Mouse (Mus musculus) small intestine, adult 10 weeks (tissue): ENCODE measurements around the gene Myh13. TPM values are rescaled to one million over a fixed set of nuclear protein-coding genes. Genes with fewer than 3 reads are reported as not detected.

Experiments
- polyA plus RNA-seq: library from polyadenylated mRNA; stranded (reverse); fragments of 350-450 nt; fragmentation: Illumina TruSeq; extraction: RNeasy Lipid Tissue Mini Kit (QIAGEN cat#74804); gene quantifications from one replicate; pipeline ENCODE4 v1.2.3, GENCODE M21; 2014; ENCODE audit warnings: low replicate concordance

Myh13 gene
- not detected for polyA plus RNA-seq

GRCm38 (mm10) chr11:67321358-67321757 lies at the start of gene Myh13:
Gene Myh13, plus strand, starts transcription at chr11:67321658.

DNA sequence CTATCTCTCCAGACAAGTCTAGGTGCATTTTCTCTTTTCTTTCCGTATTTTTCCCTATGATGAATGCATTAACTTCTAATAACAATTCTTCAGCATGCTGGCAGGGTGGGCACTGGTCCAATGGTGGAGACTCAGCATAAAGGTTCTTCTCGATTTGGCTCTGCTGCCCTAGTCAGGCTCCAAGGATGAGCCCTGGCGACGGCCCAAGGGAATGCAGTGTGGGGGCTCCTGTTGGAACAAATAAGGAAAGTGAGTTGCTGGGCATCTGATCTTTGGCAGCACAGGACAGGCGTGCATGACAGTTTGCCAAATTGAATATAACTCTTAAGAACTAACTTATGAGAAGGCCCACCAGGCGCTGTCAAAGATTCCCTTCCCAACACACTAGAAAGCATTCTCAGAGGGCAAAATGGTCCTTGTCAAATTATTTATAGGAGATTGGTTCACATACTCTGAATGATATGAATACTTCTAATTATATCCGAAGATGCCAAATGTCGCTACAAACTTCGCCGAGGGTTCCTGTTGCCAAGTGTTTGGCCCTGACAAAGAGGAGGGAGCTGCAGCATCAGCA lies 44.8 kb upstream of the Myh13 start, which contains the start of gene Myh8:
TSS of gene Myh8 (plus strand) at position 524 of the 574 bp plus-strand sequence.

Other genes starting within 250 kb of the Myh13 start
- not detected for gene Myh3, start 243.4 kb upstream of the Myh13 start, polyA plus RNA-seq
- not detected for gene Myh2, start 150.6 kb upstream of the Myh13 start, polyA plus RNA-seq
- not detected for gene Myh1, start 121.6 kb upstream of the Myh13 start, polyA plus RNA-seq
- not detected for gene Myh4, start 83.6 kb upstream of the Myh13 start, polyA plus RNA-seq
- gene Myh8, start 44.5 kb upstream of the Myh13 start, polyA plus RNA-seq, result not detected
- 1.7 TPM for gene Gas7, start 133.8 kb downstream of the Myh13 start, polyA plus RNA-seq